Mouse (Mus musculus): Measurements from ENCODE around the gene 4930572O03Rik.
"Not testable (repeated sequence)": the region's sequence is repeated elsewhere in the genome, so short reads cannot be mapped to it uniquely, and the experiment has no call there.

DNA sequence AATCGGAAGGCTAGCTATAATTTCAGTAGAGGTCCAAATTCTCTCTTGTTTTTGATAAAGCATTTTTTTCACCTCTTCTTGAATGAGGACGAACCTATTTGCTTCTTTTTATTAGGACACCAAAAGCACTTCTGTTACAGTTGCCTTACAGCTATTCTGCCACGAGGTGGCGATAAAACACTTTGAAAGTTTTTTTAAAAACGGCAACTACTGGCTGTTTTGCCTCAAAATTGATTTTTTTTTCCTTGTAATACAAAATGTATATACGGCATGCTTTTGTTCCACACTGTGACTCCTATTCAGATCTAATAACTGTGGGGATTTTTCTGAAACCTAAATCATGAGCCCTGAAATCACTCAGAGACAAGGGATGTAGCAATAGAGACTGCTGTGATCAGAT is 11.2 kb downstream of the 4930572O03Rik start:
- TF ChIP-seq POLR2A (IDR thresholded peaks at IDR 0.05; ENCODE audit: low read depth, low read length); CTCF (IDR thresholded peaks at IDR 0.05; ENCODE audit: borderline replicate concordance, insufficient read depth, low read length): not testable (repeated sequence)

Data from embryonic fibroblast, embryonic 13.5 days (primary cell).